Comparison of ENCODE assay signal across 8 mouse cellular contexts in genomic region chr19:40737613-40738012, GRCm38 (mm10). TPM values are rescaled to one million over a fixed set of nuclear protein-coding genes. Genes with fewer than 3 reads are reported as not detected.
A peak's percentile ranks its signal among the peaks of the same experiment; 100 is the strongest.
DNase-seq lines count a peak whose midpoint lies in the region; ATAC-seq and TF ChIP-seq lines count a peak whose summit lies in the region.

No protein-coding gene starts in this region.

- peaks cover 6% of the 10 kb centered on the region; the same call in 1 of the 2 replicates for H3K27me3 ChIP-seq in heart, embryonic 10.5 days (ENCODE audit: insufficient read depth, poor library complexity, severe bottlenecking)
- H3K27me3 ChIP-seq in heart, adult 2 months (ENCODE audit: control insufficient read depth, insufficient read depth, low read length) = no peaks in the 10 kb centered on the region
- H3K27me3 ChIP-seq in stomach, embryonic 14.5 days (ENCODE audit: control insufficient read depth, insufficient read depth, low read length) = no peaks in the 10 kb centered on the region
- H3K27me3 ChIP-seq in stomach, postnatal 0 days (ENCODE audit: control insufficient read depth, insufficient read depth, low read length) = no peaks in the 10 kb centered on the region
- H3K27me3 ChIP-seq in limb, embryonic 15.5 days = no peaks in the 10 kb centered on the region
- no peaks in the 10 kb centered on the region for H3K27me3 ChIP-seq in stomach, embryonic 15.5 days (replicated peaks)

- no peak for DNase-seq in heart, embryonic 10.5 days (ENCODE audit: low spot score)
- no peak for DNase-seq in heart, adult 2 months
- DNase-seq in stomach, postnatal 0 days (ENCODE audit: low spot score) = no peak
- no peak for DNase-seq in cerebellum, adult 11-12 months
- no peak for DNase-seq in adrenal gland, adult 8-10 months

- H3K27ac ChIP-seq in heart, embryonic 10.5 days = peak overlapping the region; percentile 45; the same call in 1 of the 2 replicates
- no peak overlapping the region for H3K27ac ChIP-seq in heart, adult 2 months
- H3K27ac ChIP-seq in stomach, embryonic 14.5 days (ENCODE audit: low read length) = no peak overlapping the region
- H3K27ac ChIP-seq in stomach, postnatal 0 days (replicated peaks) = no peak overlapping the region
- no peak overlapping the region for H3K27ac ChIP-seq in limb, embryonic 15.5 days
- H3K27ac ChIP-seq in stomach, embryonic 15.5 days = no peak overlapping the region

- H3K36me3 ChIP-seq in heart, embryonic 10.5 days = no peaks in the 10 kb centered on the region
- H3K36me3 ChIP-seq in heart, adult 2 months (ENCODE audit: control insufficient read depth, insufficient read depth, low read length) = no peaks in the 10 kb centered on the region; the same call in 1 of the 2 replicates
- no peaks in the 10 kb centered on the region for H3K36me3 ChIP-seq in stomach, embryonic 14.5 days (ENCODE audit: control insufficient read depth, insufficient read depth, low read length)
- no peaks in the 10 kb centered on the region for H3K36me3 ChIP-seq in stomach, postnatal 0 days (ENCODE audit: control insufficient read depth, insufficient read depth, low read length)
- no peaks in the 10 kb centered on the region for H3K36me3 ChIP-seq in limb, embryonic 15.5 days
- no peaks in the 10 kb centered on the region for H3K36me3 ChIP-seq in stomach, embryonic 15.5 days

- H3K4me1 ChIP-seq in heart, embryonic 10.5 days = peaks cover 6% of the 10 kb centered on the region; the same call in 1 of the 2 replicates
- no peaks in the 10 kb centered on the region for H3K4me1 ChIP-seq in heart, adult 2 months (ENCODE audit: control insufficient read depth, insufficient read depth, low read length)
- no peaks in the 10 kb centered on the region for H3K4me1 ChIP-seq in stomach, embryonic 14.5 days (ENCODE audit: control insufficient read depth, insufficient read depth, low read length)
- no peaks in the 10 kb centered on the region for H3K4me1 ChIP-seq in stomach, postnatal 0 days (replicated peaks; ENCODE audit: control insufficient read depth, insufficient read depth)
- 0 out of 2 replicates have a peak, but pooled peaks cover 3% of the 10 kb centered on the region for H3K4me1 ChIP-seq in limb, embryonic 15.5 days
- H3K4me1 ChIP-seq in stomach, embryonic 15.5 days = 0 out of 2 replicates have a peak, but pooled peaks cover 2% of the 10 kb centered on the region

- intact Hi-C loops in heart, adult 2 months (cut with DNase I) = no loop called here

- TF ChIP-seq CTCF in heart, adult 2 months (IDR thresholded peaks at IDR 0.05) = no peak
- TF ChIP-seq CTCF in stomach, postnatal 0 days (IDR thresholded peaks at IDR 0.05; ENCODE audit: low read depth) = no peak

- H3K9me3 ChIP-seq in heart, embryonic 10.5 days = no peaks in the 10 kb centered on the region
- H3K9me3 ChIP-seq in stomach, embryonic 14.5 days (ENCODE audit: control insufficient read depth, low read depth, low read length) = no peaks in the 10 kb centered on the region
- no peaks in the 10 kb centered on the region for H3K9me3 ChIP-seq in stomach, postnatal 0 days (ENCODE audit: control insufficient read depth, low read length)
- H3K9me3 ChIP-seq in limb, embryonic 15.5 days = no peaks in the 10 kb centered on the region
- no peaks in the 10 kb centered on the region for H3K9me3 ChIP-seq in stomach, embryonic 15.5 days

- no peaks in the 10 kb centered on the region for H3K79me2 ChIP-seq in heart, adult 2 months (replicated peaks; ENCODE audit: control insufficient read depth, insufficient read depth, low read length)

- no peak overlapping the region for H3K9ac ChIP-seq in heart, adult 2 months (ENCODE audit: low read depth, low read length)
- no peak overlapping the region for H3K9ac ChIP-seq in stomach, embryonic 14.5 days (replicated peaks; ENCODE audit: low read depth, low read length)
- no peak overlapping the region for H3K9ac ChIP-seq in stomach, postnatal 0 days (ENCODE audit: low read length)
- no peak overlapping the region for H3K9ac ChIP-seq in limb, embryonic 15.5 days
- no peak overlapping the region for H3K9ac ChIP-seq in stomach, embryonic 15.5 days

- no peak for TF ChIP-seq POLR2A in heart, adult 2 months (IDR thresholded peaks at IDR 0.05; ENCODE audit: insufficient read depth, low read depth, low read length)

- no peak for TF ChIP-seq EP300 in heart, adult 2 months (IDR thresholded peaks at IDR 0.05; ENCODE audit: insufficient read depth, low read depth, low read length)
- no peak for TF ChIP-seq EP300 in stomach, postnatal 0 days (optimal IDR thresholded peaks at IDR 0.05)

- H3K4me2 ChIP-seq in stomach, embryonic 14.5 days (replicated peaks; ENCODE audit: low read depth, low read length) = peak overlapping the region; percentile 41
- no peak overlapping the region for H3K4me2 ChIP-seq in stomach, postnatal 0 days (replicated peaks; ENCODE audit: low read depth)
- peak overlapping the region; percentile 38; the same call in 1 of the 2 replicates for H3K4me2 ChIP-seq in limb, embryonic 15.5 days
- peak overlapping the region; percentile 47 for H3K4me2 ChIP-seq in stomach, embryonic 15.5 days

- no peak for ATAC-seq in stomach, embryonic 14.5 days (ENCODE audit: insufficient number of reproducible peaks, insufficient read depth, low FRiP score, low read depth)
- ATAC-seq in stomach, postnatal 0 days (ENCODE audit: low FRiP score, low TSS enrichment) = no peak
- ATAC-seq in limb, embryonic 15.5 days (ENCODE audit: insufficient number of reproducible peaks, low FRiP score, low TSS enrichment, low read depth) = no peak
- ATAC-seq in stomach, embryonic 15.5 days (ENCODE audit: insufficient read depth, low FRiP score, low read depth) = no peak

- no peak overlapping the region for H3K4me3 ChIP-seq in heart, embryonic 10.5 days
- no peak overlapping the region for H3K4me3 ChIP-seq in heart, adult 2 months
- H3K4me3 ChIP-seq in stomach, embryonic 14.5 days (ENCODE audit: low read depth, low read length) = no peak overlapping the region
- no peak overlapping the region for H3K4me3 ChIP-seq in stomach, postnatal 0 days (ENCODE audit: low read depth, low read length)
- H3K4me3 ChIP-seq in limb, embryonic 15.5 days = no peak overlapping the region
- peak overlapping the region; percentile 18; the same call in 1 of the 2 replicates for H3K4me3 ChIP-seq in stomach, embryonic 15.5 days (replicated peaks)

- 83% methylated on average over 5 of the region's 5 CpGs for WGBS in heart, embryonic 10.5 days
- 92% methylated on average over 5 of the region's 5 CpGs for WGBS in heart, adult 2 months
- WGBS in stomach, embryonic 14.5 days = 53% methylated on average over 5 of the region's 5 CpGs
- WGBS in stomach, postnatal 0 days = 56% methylated on average over 5 of the region's 5 CpGs
- WGBS in limb, embryonic 15.5 days = 82% methylated on average over 5 of the region's 5 CpGs
- 65% methylated on average over 5 of the region's 5 CpGs for WGBS in stomach, embryonic 15.5 days

RNA-seq across cellular contexts. Expression of gene Cc2d2b, which starts 10.9 kb away (rescaled TPM):
- polyA plus RNA-seq in heart, embryonic 10.5 days (2016; fragmentation: Nextera tagmentation; extraction: Ambion mirVana) = 0.17 and 0.79 TPM in 2 replicates
- not detected for total RNA-seq in heart, adult 2 months (2021)
- not detected in 2 replicates for polyA plus RNA-seq in heart, adult 2 months (2012; rRNA removed)
- polyA plus RNA-seq in stomach, embryonic 14.5 days (2014; fragmentation: Nextera tagmentation; extraction: Ambion mirVana) = not detected in 2 replicates
- polyA plus RNA-seq in stomach, postnatal 0 days (2015; fragmentation: Nextera tagmentation; extraction: Ambion mirVana) = 0.12 and 0.21 TPM in 2 replicates
- polyA plus RNA-seq in limb, embryonic 15.5 days (2015; fragmentation: Nextera tagmentation; extraction: Ambion mirVana) = 0.12 and 0.20 TPM in 2 replicates
- 0.17 and 0.40 TPM in 2 replicates for polyA plus RNA-seq in stomach, embryonic 15.5 days (2015; fragmentation: Nextera tagmentation; extraction: Ambion mirVana)
- total RNA-seq in adrenal gland, adult 8-10 months (2022) = not detected
